Mouse (Mus musculus): ENCODE measurements around the gene Tfap4.
A peak's percentile ranks its signal among the peaks of the same experiment; 100 is the strongest.

Gene Tfap4

GRCm38 (mm10) chr16:4517906-4518305 is 41.7 kb downstream of the Tfap4 start:
- no peak for DNase-seq

GRCm38 (mm10) chr16:4514383-4514782 is 45.3 kb downstream of the Tfap4 start:
- no peak for DNase-seq

- peak in 1 of 2 experiments; percentile 8 for DNase-seq
These were observed 46.8 kb downstream of the Tfap4 start for GRCm38 (mm10) chr16:4512661-4513438.

GRCm38 (mm10) chr16:4511371-4511770 is 48.3 kb downstream of the Tfap4 start:
- DNase-seq = no peak

- no peak for DNase-seq
These were observed 53.5 kb downstream of the Tfap4 start for GRCm38 (mm10) chr16:4506181-4506580.

GRCm38 (mm10) chr16:4503495-4503894 is 56.2 kb downstream of the Tfap4 start:
- no peak for DNase-seq

- no peak for DNase-seq
These were observed 57.1 kb downstream of the Tfap4 start for GRCm38 (mm10) chr16:4502568-4502967.

- DNase-seq = no peak
These were observed 58.0 kb downstream of the Tfap4 start for GRCm38 (mm10) chr16:4501703-4502102.

GRCm38 (mm10) chr16:4500598-4501385 is 58.9 kb downstream of the Tfap4 start:
- no peak for DNase-seq

GRCm38 (mm10) chr16:4497762-4498607 is 61.7 kb downstream of the Tfap4 start:
- no peak for DNase-seq

- DNase-seq = no peak
These were observed 63.2 kb downstream of the Tfap4 start for GRCm38 (mm10) chr16:4496470-4496869.

- peak; percentile 15 to 19 for DNase-seq
These were observed 63.8 kb downstream of the Tfap4 start for GRCm38 (mm10) chr16:4495861-4496260.
